Mouse (Mus musculus) cerebellum, adult 2 months (tissue): ENCODE data around the gene Slc25a10.

ENCODE experiments used
- CTCF ChIP-seq: fragments of 200-500 bp; IDR thresholded peaks from 2 replicates; pipeline ENCODE4 v1.5.1; 2011; ENCODE audit warnings: low read depth, mild to moderate bottlenecking, control low read depth, low read length, moderate library complexity, borderline replicate concordance; ENCODE audit not compliant: insufficient read depth
- POLR2A ChIP-seq: fragments of 200-500 bp; IDR thresholded peaks from 2 replicates; pipeline ENCODE4 v1.6.1; 2011; ENCODE audit warnings: low read length, control low read depth, borderline replicate concordance; ENCODE audit not compliant: insufficient read depth

- TF ChIP-seq POLR2A = no peak
- no peak for TF ChIP-seq CTCF
Measured at GRCm38 (mm10) chr11:120464365-120464764, 27.3 kb upstream of the Slc25a10 start.
